Mouse (Mus musculus) midbrain, embryonic 14.5 days (tissue): Measurements from ENCODE around the gene Srp54c. TPM values are rescaled to one million over a fixed set of nuclear protein-coding genes. Genes with fewer than 3 reads are reported as not detected.
"Not testable (repeated sequence)": the region's sequence is repeated elsewhere in the genome, so short reads cannot be mapped to it uniquely, and the experiment has no call there.

Experiments
- ATAC-seq: fragments of 200-750 bp; cut with Nextera tagmentation; 2 replicates; pipeline ENCODE4 v1.8.0; 2017; ENCODE audit warnings: moderate number of reproducible peaks, moderate library complexity; ENCODE audit not compliant: low FRiP score, low TSS enrichment
- DNase-seq: peaks from one replicate; pipeline ENCODE4 v3.0.0-alpha.2; 2015
- H3K27ac ChIP-seq: fragments of 300-500 bp; sonication (generic); replicated peaks from 2 replicates; pipeline ENCODE4 v1.5.1; 2014; ENCODE audit warnings: mild to moderate bottlenecking, low read depth, low read length, moderate library complexity
- H3K27me3 ChIP-seq: fragments of 300-500 bp; sonication (generic); 2 replicates; pipeline ENCODE4 v1.6.1; 2014; ENCODE audit warnings: low read length, control low read depth, mixed read lengths; ENCODE audit not compliant: control insufficient read depth, insufficient read depth
- H3K36me3 ChIP-seq: fragments of 300-500 bp; sonication (generic); 2 replicates; pipeline ENCODE4 v1.6.1; 2014; ENCODE audit warnings: low read length, control low read depth; ENCODE audit not compliant: control insufficient read depth, insufficient read depth
- H3K4me1 ChIP-seq: fragments of 300-500 bp; sonication (generic); 2 replicates; pipeline ENCODE4 v1.6.1; 2014; ENCODE audit warnings: mild to moderate bottlenecking, antibody characterized with exemption, low read length, control low read depth; ENCODE audit not compliant: control insufficient read depth, insufficient read depth
- H3K4me2 ChIP-seq: fragments of 300-500 bp; sonication (generic); 2 replicates; pipeline ENCODE4 v1.6.1; 2014; ENCODE audit warnings: mild to moderate bottlenecking, low read length, moderate library complexity
- H3K4me3 ChIP-seq: fragments of 300-500 bp; sonication (generic); replicated peaks from 2 replicates; pipeline ENCODE4 v1.5.1; 2014; ENCODE audit warnings: low read depth, low read length
- H3K9ac ChIP-seq: fragments of 300-500 bp; sonication (generic); replicated peaks from 2 replicates; pipeline ENCODE4 v1.6.1; 2014; ENCODE audit warnings: mild to moderate bottlenecking, low read length, moderate library complexity
- H3K9me3 ChIP-seq: fragments of 300-500 bp; sonication (generic); 2 replicates; pipeline ENCODE4 v1.6.1; 2016; ENCODE audit warnings: low read length, control low read depth, mixed read lengths; ENCODE audit not compliant: control insufficient read depth
- WGBS: fragments of 180-500 bp; shearing (Covaris S2); extraction: QIAGEN DNeasy Blood & Tissue Kit; methylation state at CpG from one replicate; pipeline ENCODE4 v1.1.7; 2014; 5-methylcytosine and 5-hydroxymethylcytosine counted together
- polyA plus RNA-seq: library from polyadenylated mRNA; unstranded; fragments of >200 nt; fragmentation: Nextera tagmentation; extraction: Ambion mirVana; gene quantifications from 2 replicates; pipeline ENCODE4 v1.2.1, GENCODE M21; 2014

Gene Srp54c
- polyA plus RNA-seq, 1 experiment from 2014 or later: 86.1 TPM

- H3K36me3 ChIP-seq, H3K9ac ChIP-seq, H3K9me3 ChIP-seq, H3K27ac ChIP-seq, H3K4me3 ChIP-seq, H3K27me3 ChIP-seq, DNase-seq, ATAC-seq, H3K4me2 ChIP-seq, H3K4me1 ChIP-seq: not testable (repeated sequence)
- WGBS: no CpG with 5 or more reads among the region's 5 CpGs
Measured at GRCm38 (mm10) chr12:55263385-55263784, 33.4 kb downstream of the Srp54c start.

DNA sequence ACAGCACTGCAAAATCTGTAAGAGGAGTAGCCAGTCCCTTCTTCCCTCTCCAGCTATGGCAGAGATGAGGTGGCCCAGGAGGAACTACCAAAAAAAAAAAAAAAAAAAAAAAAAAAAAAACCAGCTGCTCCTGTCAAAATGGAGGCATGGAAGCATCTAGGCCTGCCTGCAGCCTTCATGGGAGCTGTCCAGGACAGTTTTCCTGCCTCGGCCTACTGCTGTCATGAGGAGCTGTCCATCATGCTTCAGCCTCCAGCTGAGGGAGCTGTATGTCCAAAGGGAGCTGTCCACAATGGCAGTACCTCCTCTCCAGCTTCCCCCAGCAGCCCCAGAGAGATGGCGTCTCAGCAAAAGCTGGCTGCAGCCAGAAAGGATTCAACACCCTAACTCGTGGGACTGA is 42.3 kb downstream of the Srp54c start:
- no peaks in the 10 kb centered on the region for H3K9me3 ChIP-seq
- ATAC-seq: no peak
- no peaks in the 10 kb centered on the region for H3K27me3 ChIP-seq
- no peak overlapping the region for H3K9ac ChIP-seq
- WGBS: 81% methylated on average over 3 of the region's 3 CpGs
- H3K4me1 ChIP-seq: no peaks in the 10 kb centered on the region
- H3K27ac ChIP-seq: no peak overlapping the region
- H3K4me2 ChIP-seq: no peak overlapping the region
- no peak overlapping the region for H3K4me3 ChIP-seq
- DNase-seq: no peak
- no peaks in the 10 kb centered on the region for H3K36me3 ChIP-seq

DNA sequence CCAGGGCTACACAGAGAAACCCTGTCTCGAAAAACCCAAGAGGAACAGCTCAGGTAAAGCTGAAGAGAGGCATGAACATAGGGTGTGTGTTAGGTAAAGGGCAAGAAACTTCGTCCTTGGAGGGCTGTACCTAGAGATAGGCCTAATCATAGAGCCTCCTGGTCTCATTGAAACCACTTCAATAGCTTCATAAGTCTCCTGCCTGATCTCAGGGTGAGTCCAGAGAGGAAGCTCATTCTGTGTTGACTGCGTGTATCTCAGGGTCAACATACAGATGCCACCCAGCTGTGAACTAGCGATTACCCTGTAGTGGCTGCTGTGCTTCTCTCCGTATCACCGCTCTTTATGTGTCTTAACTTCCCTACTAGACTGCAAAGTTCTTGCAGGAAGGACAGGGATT is 47.6 kb downstream of the Srp54c start:
- not testable (repeated sequence) for H3K9me3 ChIP-seq, H3K36me3 ChIP-seq, ATAC-seq, H3K4me1 ChIP-seq, H3K4me2 ChIP-seq, DNase-seq, H3K27me3 ChIP-seq, H3K4me3 ChIP-seq, H3K9ac ChIP-seq, H3K27ac ChIP-seq
- 95% methylated on average over 3 of the region's 6 CpGs for WGBS

- Histone ChIP-seq H3K9me3 (no peaks in the 10 kb centered on the region), H3K4me1 (peaks cover 14% of the 10 kb centered on the region), H3K27ac (no peak overlapping the region), H3K27me3 (no peaks in the 10 kb centered on the region), H3K4me2 (no peak overlapping the region), H3K36me3 (peaks cover 44% of the 10 kb centered on the region), H3K4me3 (no peak overlapping the region), H3K9ac (no peak overlapping the region)
- ATAC-seq (no peak), DNase-seq (no peak)
- WGBS: 95% methylated on average over 9 of the region's 9 CpGs
Measured at GRCm38 (mm10) chr12:55298112-55298511, 68.1 kb downstream of the Srp54c start.

GRCm38 (mm10) chr12:55299336-55299735 is 69.4 kb downstream of the Srp54c start, which contains the start of gene 1110008L16Rik:
1110008L16Rik (plus strand) TSS chr12:55299577.
- H3K27me3 ChIP-seq: no peaks in the 10 kb centered on the region
- no peak within 1 kb of the TSS for H3K9ac ChIP-seq
- 95% methylated on average over 5 of the region's 5 CpGs for WGBS
- H3K9me3 ChIP-seq: no peaks in the 10 kb centered on the region
- H3K36me3 ChIP-seq: peaks cover 35% of the 10 kb centered on the region
- ATAC-seq: no peak
- no peak within 1 kb of the TSS for H3K27ac ChIP-seq
- no peak for DNase-seq
- H3K4me3 ChIP-seq: no peak within 1 kb of the TSS
- H3K4me2 ChIP-seq: peak within 1 kb of the TSS; percentile 64; the same call in 1 of the 2 replicates
- H3K4me1 ChIP-seq: peaks cover 23% of the 10 kb centered on the region

GRCm38 (mm10) chr12:55300820-55301351 is 70.9 kb downstream of the Srp54c start:
- peak overlapping the region; percentile 54 for H3K4me3 ChIP-seq
- H3K36me3 ChIP-seq: peaks cover 23% of the 10 kb centered on the region
- peaks cover 23% of the 10 kb centered on the region for H3K4me1 ChIP-seq
- no peak for DNase-seq
- H3K27ac ChIP-seq: no peak overlapping the region
- 85% methylated on average over 3 of the region's 3 CpGs for WGBS
- H3K4me2 ChIP-seq: peak overlapping the region; percentile 64
- H3K27me3 ChIP-seq: no peaks in the 10 kb centered on the region
- H3K9ac ChIP-seq: no peak overlapping the region; the same call in 1 of the 2 replicates
- ATAC-seq: no peak
- no peaks in the 10 kb centered on the region for H3K9me3 ChIP-seq

DNA sequence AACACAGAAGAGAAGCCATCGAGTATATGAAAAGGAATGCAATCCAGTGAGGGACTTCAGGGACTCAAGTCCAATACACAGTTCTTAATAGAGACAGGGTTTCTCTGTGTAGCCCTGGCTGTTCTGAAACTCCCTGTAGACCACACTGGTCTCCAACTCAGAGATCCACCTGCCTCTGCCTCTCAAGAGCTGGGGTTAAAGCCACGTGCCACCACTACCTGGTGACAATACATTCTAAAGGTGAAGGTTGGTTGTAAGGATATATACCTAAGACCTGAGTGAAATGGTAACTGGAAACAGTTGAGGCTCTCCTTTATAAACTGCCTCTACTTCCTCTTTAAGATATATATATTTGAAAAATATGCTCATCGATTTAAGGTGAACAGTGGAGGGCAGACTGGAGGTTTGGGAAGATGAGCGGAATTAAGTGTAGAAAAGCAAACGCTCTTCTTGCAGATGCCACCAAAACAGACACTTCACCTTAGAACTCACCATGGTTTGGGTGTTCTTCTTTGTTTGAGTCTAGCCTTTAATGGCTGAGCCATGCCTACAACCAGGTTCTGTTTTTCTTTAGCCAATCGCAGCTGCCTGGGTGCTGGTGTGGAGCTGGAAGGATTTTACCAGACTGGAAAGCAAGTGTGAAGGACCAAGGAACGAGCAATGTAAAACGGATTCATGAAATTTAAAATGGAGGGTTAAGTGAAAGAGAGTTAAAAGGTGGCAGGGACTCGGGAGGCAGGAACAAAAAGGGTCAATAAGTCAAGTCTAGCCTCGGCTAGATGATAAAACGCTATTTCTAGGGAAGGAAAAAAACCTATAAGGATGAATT is 71.7 kb downstream of the Srp54c start:
- peaks cover 23% of the 10 kb centered on the region for H3K4me1 ChIP-seq
- peak overlapping the region; percentile 64 for H3K4me2 ChIP-seq
- peak overlapping the region; percentile 54 for H3K4me3 ChIP-seq
- H3K9me3 ChIP-seq: no peaks in the 10 kb centered on the region
- WGBS: 45% methylated on average over 11 of the region's 11 CpGs
- no peak for ATAC-seq
- peak overlapping the region; percentile 68 for H3K9ac ChIP-seq
- peaks cover 17% of the 10 kb centered on the region for H3K36me3 ChIP-seq
- peak overlapping the region; percentile 81; the same call in 1 of the 2 replicates for H3K27ac ChIP-seq
- DNase-seq: no peak
- no peaks in the 10 kb centered on the region for H3K27me3 ChIP-seq

DNA sequence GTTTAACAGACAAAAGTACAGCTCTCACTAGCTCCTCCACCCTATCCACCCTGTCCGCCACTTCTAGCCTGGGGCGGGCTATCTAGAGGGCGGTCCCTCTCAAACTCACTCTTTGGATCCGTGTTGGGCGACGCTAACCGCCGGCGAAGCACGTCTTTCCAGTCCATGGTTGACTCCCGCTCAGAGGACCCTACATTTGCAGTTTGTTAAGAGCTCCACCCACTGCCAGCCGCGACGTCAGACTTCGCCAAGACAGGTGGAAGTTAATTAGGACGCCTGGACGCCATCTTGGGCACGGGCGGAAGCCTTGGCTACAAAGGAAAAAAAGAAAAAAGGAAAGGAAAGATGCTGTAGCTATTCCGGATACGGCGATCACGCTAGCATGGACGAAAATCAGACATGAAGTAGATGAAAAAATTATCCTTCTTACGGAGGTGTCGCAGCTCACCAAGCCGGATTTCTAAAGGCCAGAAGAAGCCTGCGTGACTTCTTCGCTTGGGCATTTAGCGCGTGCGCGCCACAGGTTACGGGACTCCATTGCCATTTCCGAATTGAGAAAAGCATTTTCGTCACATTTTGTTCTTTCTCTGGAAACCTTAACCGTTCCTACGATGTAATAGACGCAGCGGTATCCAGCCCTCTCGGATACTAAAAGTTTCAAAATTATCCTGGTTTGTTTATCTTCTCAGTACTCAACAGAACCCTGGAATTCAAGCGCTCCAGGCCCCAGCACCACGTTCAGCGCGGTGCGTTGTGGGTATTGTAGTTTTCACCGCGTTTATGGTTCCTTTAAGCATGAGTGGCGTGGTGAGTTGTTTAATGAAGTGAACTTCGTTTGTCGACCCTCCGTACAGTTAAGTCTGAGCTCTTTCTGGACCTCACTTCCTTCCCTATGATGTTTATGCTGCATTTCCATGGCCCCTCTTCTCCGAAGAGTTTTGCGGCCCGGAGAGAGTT is 72.8 kb downstream of the Srp54c start, which contains the start of gene Ppp2r3c:
Gene Ppp2r3c (minus strand): TSS at position 514 of the 957 bp plus-strand sequence.
- peak within 1 kb of the TSS; percentile 54 for H3K4me3 ChIP-seq
- peaks cover 8% of the 10 kb centered on the region for H3K36me3 ChIP-seq
- DNase-seq (peak; percentile 96), ATAC-seq (peak; percentile 95)
- peak within 1 kb of the TSS; percentile 65 for H3K4me2 ChIP-seq
- H3K27me3 ChIP-seq: no peaks in the 10 kb centered on the region
- H3K27ac ChIP-seq: peak within 1 kb of the TSS; percentile 81
- H3K4me1 ChIP-seq: peaks cover 23% of the 10 kb centered on the region
- H3K9ac ChIP-seq: peak within 1 kb of the TSS; percentile 68
- under 1% methylated on average over 55 of the region's 55 CpGs for WGBS
- no peaks in the 10 kb centered on the region for H3K9me3 ChIP-seq
